Mouse (Mus musculus) heart, embryonic 14.5 days (tissue): ENCODE measurements around the gene Gm48551. TPM values are rescaled to one million over a fixed set of nuclear protein-coding genes. Genes with fewer than 3 reads are reported as not detected.

Source experiments
- ATAC-seq: fragments of 200-750 bp; cut with Nextera tagmentation; 2 replicates; pipeline ENCODE4 v1.8.0; 2017; ENCODE audit warnings: low read depth, moderate TSS enrichment; ENCODE audit not compliant: insufficient number of reproducible peaks, insufficient read depth, low FRiP score
- H3K27ac ChIP-seq, 2 experiments: fragments of 200-500 bp in 1 of 2; fragments of 300-500 bp in 1 of 2; sonication (generic) in 1 of 2; replicated peaks in 1 of 2; 2 replicates each; pipeline ENCODE4 v1.5.1; 2012 to 2014; ENCODE audit warnings: low read depth in 2 of 2, low read length in 2 of 2, control low read depth in 1 of 2, mild to moderate bottlenecking in 1 of 2, mixed read lengths in 1 of 2; ENCODE audit not compliant: control insufficient read depth in 1 of 2, insufficient read depth in 1 of 2
- H3K27me3 ChIP-seq: fragments of 300-500 bp; sonication (generic); 2 replicates; pipeline ENCODE4 v1.6.1; 2014; ENCODE audit warnings: mild to moderate bottlenecking, low read length, control low read depth; ENCODE audit not compliant: control insufficient read depth, insufficient read depth
- H3K36me3 ChIP-seq: fragments of 300-500 bp; sonication (generic); 2 replicates; pipeline ENCODE4 v1.6.1; 2014; ENCODE audit warnings: mild to moderate bottlenecking, control low read depth, low read length, mixed read lengths; ENCODE audit not compliant: control insufficient read depth, insufficient read depth
- H3K4me1 ChIP-seq, 2 experiments: fragments of 200-500 bp in 1 of 2; fragments of 300-500 bp in 1 of 2; sonication (generic) in 1 of 2; 2 replicates each; pipeline ENCODE4 v1.6.1; 2012 to 2014; ENCODE audit warnings: low read length in 2 of 2, control low read depth in 1 of 2, mixed read lengths in 1 of 2; ENCODE audit not compliant: control insufficient read depth in 2 of 2, insufficient read depth in 2 of 2
- H3K4me2 ChIP-seq: fragments of 300-500 bp; sonication (generic); 2 replicates; pipeline ENCODE4 v1.6.1; 2014; ENCODE audit warnings: mild to moderate bottlenecking, low read length
- H3K4me3 ChIP-seq, 2 experiments: fragments of 200-500 bp in 1 of 2; fragments of 300-500 bp in 1 of 2; sonication (generic) in 1 of 2; 2 replicates each; pipeline ENCODE4 v1.5.1; 2012 to 2014; ENCODE audit warnings: low read length in 2 of 2, mild to moderate bottlenecking in 2 of 2, control low read depth in 1 of 2, low read depth in 1 of 2, moderate library complexity in 1 of 2; ENCODE audit not compliant: control insufficient read depth in 1 of 2, insufficient read depth in 1 of 2
- H3K9ac ChIP-seq: fragments of 300-500 bp; sonication (generic); 2 replicates; pipeline ENCODE4 v1.6.1; 2014; ENCODE audit warnings: mild to moderate bottlenecking, low read length
- H3K9me3 ChIP-seq: fragments of 300-500 bp; sonication (generic); 2 replicates; pipeline ENCODE4 v1.6.1; 2016; ENCODE audit warnings: low read length, control low read depth; ENCODE audit not compliant: control insufficient read depth
- WGBS: fragments of 180-500 bp; shearing (Covaris S2); extraction: QIAGEN DNeasy Blood & Tissue Kit; methylation state at CpG from one replicate; pipeline ENCODE4 v1.1.7; 2014; 5-methylcytosine and 5-hydroxymethylcytosine counted together
- polyA plus RNA-seq: library from polyadenylated mRNA; unstranded; fragments of >200 nt; fragmentation: Nextera tagmentation; extraction: Ambion mirVana; gene quantifications from 2 replicates; pipeline ENCODE4 v1.2.1, GENCODE M21; 2014

Gene Gm48551
- 1.7 and 2.0 TPM in 2 replicates for polyA plus RNA-seq

DNA sequence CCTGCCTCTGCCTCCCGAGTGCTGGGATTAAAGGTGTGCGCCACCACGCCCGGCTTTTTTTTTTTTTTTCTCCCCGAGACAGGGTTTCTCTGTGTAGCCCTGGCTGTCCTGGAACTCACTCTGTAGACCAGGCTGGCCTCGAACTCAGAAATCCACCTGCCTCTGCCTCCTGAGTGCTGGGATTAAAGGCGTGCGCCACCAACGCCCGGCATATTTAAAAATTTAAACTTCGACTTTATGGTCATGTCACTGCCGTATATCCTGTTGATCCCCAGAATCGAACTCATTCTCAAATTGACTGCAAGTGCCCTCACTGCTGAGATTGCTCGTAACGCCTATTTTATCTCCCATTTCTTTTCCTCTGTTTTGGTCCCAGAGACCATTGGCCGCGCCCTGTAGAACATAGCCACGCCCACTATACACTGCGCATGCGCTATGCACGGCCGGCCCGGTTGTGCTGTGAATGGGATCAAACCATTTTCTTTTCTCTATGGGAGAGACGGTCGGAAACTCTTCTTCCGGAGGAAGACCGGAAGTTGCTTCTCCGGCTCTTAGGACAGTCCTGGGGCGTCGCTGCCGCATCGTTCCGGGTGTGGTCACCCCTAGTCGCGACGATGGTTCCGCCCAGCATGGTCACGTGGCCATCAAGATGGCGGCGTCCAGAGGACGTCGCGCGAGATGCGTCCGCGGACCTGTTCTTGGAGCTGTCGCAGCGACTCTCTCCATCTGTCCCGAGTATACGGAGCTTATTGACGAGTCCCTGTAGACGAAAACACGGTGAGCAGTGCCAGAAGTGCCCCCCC lies at the start of gene Gm48551, which contains the start of gene Dohh:
Gene Gm48551 (plus strand): TSS at position 665 of the 803 bp plus-strand sequence.
Gene Dohh (plus strand): TSS at position 627 of the 803 bp plus-strand sequence.
- Histone ChIP-seq H3K9me3 (no peaks in the 10 kb centered on the region), H3K4me1 (peaks cover 15 to 20% of the 10 kb centered on the region in 2 experiments), H3K9ac (peak within 1 kb of the TSS; percentile 93), H3K36me3 (peaks cover 33% of the 10 kb centered on the region), H3K4me3 (peak within 1 kb of the TSS; percentile 70 to 92), H3K27me3 (no peaks in the 10 kb centered on the region), H3K27ac (peak within 1 kb of the TSS; percentile 72 to 86), H3K4me2 (peak within 1 kb of the TSS; percentile 89)
- 7% methylated on average over 53 of the region's 54 CpGs for WGBS
- ATAC-seq, result peak; percentile 90

DNA sequence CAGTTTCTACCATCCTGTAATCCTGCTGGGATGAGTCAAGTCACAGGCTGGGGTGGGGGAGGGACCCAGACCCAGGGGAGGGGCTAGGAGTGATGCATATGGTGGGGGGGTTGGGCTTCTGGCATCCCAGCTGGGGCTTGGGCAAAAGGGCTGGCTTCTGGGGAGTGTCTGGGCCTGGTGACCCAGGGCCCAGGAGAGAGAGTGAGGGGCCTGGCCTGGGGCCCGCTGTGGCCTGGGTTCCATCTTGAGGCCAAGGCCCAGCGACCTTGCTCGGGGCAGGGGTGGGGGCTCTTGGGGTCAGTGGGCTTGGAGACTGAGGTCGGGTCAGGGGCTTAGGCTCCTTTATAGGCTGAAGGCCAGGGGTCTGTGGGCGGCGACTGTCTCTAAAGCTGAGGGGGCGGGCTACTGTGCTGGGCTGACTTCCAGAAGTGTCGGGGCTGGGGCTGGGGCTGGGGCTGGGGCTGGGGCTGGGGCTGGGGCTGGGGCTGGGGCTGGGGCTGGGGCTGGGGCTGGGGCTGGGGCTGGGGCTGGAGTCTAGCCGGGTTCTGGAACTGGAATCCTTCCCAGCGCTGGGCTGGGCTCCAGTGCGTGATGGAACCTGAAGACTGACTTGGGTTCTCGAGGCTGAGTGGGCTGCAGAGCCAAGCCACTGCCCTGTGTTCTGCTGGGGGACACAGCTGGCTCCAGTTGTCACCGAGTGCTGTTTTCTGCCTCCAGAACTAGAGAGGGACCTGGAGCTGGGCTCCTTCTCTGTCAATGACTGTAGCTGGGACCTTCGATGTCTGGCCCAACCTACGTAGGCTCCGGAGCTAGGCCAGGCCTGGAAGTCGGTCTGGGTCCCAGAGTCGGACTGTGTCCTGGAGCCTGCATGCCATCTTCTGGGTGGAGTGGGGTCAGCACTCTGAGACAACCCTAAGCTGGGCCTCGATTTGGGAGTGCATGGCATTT lies 48.6 kb upstream of the Gm48551 start:
- Histone ChIP-seq H3K9me3 (no peaks in the 10 kb centered on the region), H3K27me3 (no peaks in the 10 kb centered on the region; the same call in 1 of the 2 replicates), H3K4me3 (no peak overlapping the region), H3K27ac (peak overlapping the region; percentile 50 to 74), H3K4me2 (no peak overlapping the region), H3K9ac (0 out of 2 replicates have a peak overlapping the region, but pooled peaks have one; percentile 41), H3K36me3 (peaks cover 3% of the 10 kb centered on the region; the same call in 1 of the 2 replicates), H3K4me1 (peaks cover 14 to 16% of the 10 kb centered on the region in 2 experiments; a peak in 3 of 4 replicates)
- WGBS, result 44% methylated on average over 15 of the region's 19 CpGs
- ATAC-seq, result peak; percentile 7; the same call in 1 of the 2 replicates

GRCm38 (mm10) chr10:81336558-81336957 lies 47.7 kb upstream of the Gm48551 start:
- no peaks in the 10 kb centered on the region for H3K9me3 ChIP-seq
- no peak overlapping the region for H3K4me3 ChIP-seq
- H3K4me1 ChIP-seq, result peaks cover 10 to 14% of the 10 kb centered on the region in 2 experiments; a peak in 3 of 4 replicates
- H3K27ac ChIP-seq, result peak overlapping the region in 1 of 2 experiments; percentile 50; a peak in 2 of 4 replicates
- no peaks in the 10 kb centered on the region; the same call in 1 of the 2 replicates for H3K27me3 ChIP-seq
- H3K9ac ChIP-seq, result 0 out of 2 replicates have a peak overlapping the region, but pooled peaks have one; percentile 41
- ATAC-seq, result no peak
- WGBS, result 87% methylated on average over 4 of the region's 4 CpGs
- peaks cover 3% of the 10 kb centered on the region; the same call in 1 of the 2 replicates for H3K36me3 ChIP-seq
- no peak overlapping the region for H3K4me2 ChIP-seq

- peaks cover 19% of the 10 kb centered on the region for H3K27me3 ChIP-seq
- no peak; the same call in 1 of the 2 replicates for ATAC-seq
Measured at GRCm38 (mm10) chr10:81340551-81341332, 43.5 kb upstream of the Gm48551 start.

GRCm38 (mm10) chr10:81341333-81341949 lies 42.8 kb upstream of the Gm48551 start:
- H3K4me1 ChIP-seq, result peaks cover 0 to under 1% of the 10 kb centered on the region in 2 experiments; a peak in 1 of 4 replicates
- peaks cover 12% of the 10 kb centered on the region; the same call in 1 of the 2 replicates for H3K36me3 ChIP-seq
- no peak for ATAC-seq
- 32% methylated on average over 16 of the region's 16 CpGs for WGBS
- H3K9me3 ChIP-seq, result no peaks in the 10 kb centered on the region
- H3K27ac ChIP-seq, result no peak overlapping the region
- H3K9ac ChIP-seq, result no peak overlapping the region
- H3K4me3 ChIP-seq, result no peak overlapping the region
- H3K27me3 ChIP-seq, result peaks cover 19% of the 10 kb centered on the region
- H3K4me2 ChIP-seq, result no peak overlapping the region

More at GRCm38 (mm10) chr10:81340551-81341332, 43.5 kb upstream of the Gm48551 start:
- Histone ChIP-seq H3K36me3 (0 out of 2 replicates have a peak, but pooled peaks cover 6% of the 10 kb centered on the region), H3K9me3 (no peaks in the 10 kb centered on the region), H3K4me2 (no peak overlapping the region), H3K4me1 (peaks cover 0 to 5% of the 10 kb centered on the region in 2 experiments; a peak in 1 of 4 replicates), H3K27ac (no peak overlapping the region), H3K9ac (no peak overlapping the region), H3K4me3 (no peak overlapping the region)
- 43% methylated on average over 17 of the region's 17 CpGs for WGBS

DNA sequence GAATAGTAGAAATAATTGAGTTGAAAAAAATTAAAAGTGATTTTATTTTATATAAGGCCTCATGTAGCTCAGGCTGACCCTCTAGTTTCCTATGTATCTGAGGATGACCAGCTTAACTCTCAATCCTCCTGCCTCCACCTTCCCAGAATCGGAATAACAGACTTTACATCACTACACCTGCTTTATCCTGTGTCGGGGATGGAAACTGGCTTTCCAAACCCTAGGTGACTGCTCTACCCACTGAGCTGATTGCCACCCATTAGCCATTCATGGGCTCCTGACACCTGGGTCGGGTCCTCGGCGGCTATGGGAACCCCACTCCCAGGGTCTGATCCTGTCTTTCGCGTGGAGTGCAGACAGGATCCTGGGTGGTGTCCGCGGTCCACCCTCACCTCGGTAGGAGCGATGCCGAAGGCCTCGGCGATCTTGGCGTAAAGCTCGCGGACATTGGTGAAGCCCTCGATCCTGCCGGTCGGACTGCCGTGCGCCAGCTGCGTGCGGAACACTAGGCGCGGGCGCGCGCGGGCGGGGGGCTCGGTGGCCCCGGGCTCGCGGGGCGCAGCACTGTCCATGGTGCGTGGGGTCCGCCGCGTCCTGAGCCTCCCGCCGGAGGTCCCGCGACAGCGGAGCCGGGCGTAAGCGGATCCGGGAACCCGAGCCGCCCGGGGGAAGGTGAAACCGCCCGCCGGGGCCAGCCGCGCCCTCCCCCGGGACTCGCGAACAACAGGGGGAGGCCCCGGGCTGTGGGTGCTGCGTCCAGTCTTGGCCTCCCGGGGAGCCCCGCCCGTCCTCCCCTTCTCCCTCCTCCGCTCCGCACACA lies 41.4 kb upstream of the Gm48551 start, which contains the start of gene Gipc3:
Gene Gipc3 (minus strand): TSS at position 581 of the 820 bp plus-strand sequence.
- H3K27me3 ChIP-seq, result peaks cover 19% of the 10 kb centered on the region
- H3K4me2 ChIP-seq, result peak within 1 kb of the TSS; percentile 87
- no peak for ATAC-seq
- no peaks in the 10 kb centered on the region for H3K9me3 ChIP-seq
- WGBS, result 5% methylated on average over 55 of the region's 67 CpGs
- H3K4me3 ChIP-seq, result peak within 1 kb of the TSS; percentile 45 to 51
- peak within 1 kb of the TSS; percentile 75 for H3K9ac ChIP-seq
- no peak within 1 kb of the TSS for H3K27ac ChIP-seq
- peaks cover 10 to 13% of the 10 kb centered on the region in 2 experiments for H3K4me1 ChIP-seq
- H3K36me3 ChIP-seq, result peaks cover 24% of the 10 kb centered on the region
